Mouse (Mus musculus): ENCODE data around the gene Zg16. TPM values are rescaled to one million over a fixed set of nuclear protein-coding genes. Genes with fewer than 3 reads are reported as not detected.
"Not testable (repeated sequence)": the region's sequence is repeated elsewhere in the genome, so short reads cannot be mapped to it uniquely, and the experiment has no call there.

Gene Zg16
- polyA plus RNA-seq, 1 experiment from 2014 or later: not detected

DNA sequence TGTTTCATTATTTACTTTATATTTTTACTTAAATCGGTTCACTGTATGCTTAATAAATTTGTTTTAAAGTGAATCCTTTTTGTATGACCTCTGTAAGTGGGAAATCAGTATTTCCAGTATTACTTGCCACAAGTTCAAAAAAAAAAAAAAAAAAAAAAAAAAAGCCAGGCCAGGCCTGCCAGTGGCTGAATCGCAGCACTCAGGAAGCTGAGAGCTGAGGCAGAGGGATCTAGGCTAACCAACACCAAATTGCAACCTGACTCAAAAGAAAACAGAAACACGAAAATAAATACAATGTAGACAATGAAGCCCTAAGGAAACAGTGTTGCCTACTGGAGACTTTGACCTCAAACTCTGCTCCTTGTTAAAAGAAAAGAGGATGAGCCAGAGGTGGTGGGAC lies 6.8 kb upstream of the Zg16 start:
- H3K9me3 ChIP-seq (ENCODE audit: control insufficient read depth, low read length): no peaks in the 10 kb centered on the region
- peaks cover 5% of the 10 kb centered on the region for H3K4me1 ChIP-seq (ENCODE audit: control insufficient read depth, insufficient read depth, low read depth, low read length)
- WGBS: 81% methylated on average over 3 of the region's 3 CpGs
- H3K36me3 ChIP-seq (ENCODE audit: control insufficient read depth, insufficient read depth, low read length): no peaks in the 10 kb centered on the region
- H3K4me2 ChIP-seq (ENCODE audit: low read length): no peak overlapping the region
- H3K27ac ChIP-seq (ENCODE audit: low read depth, low read length): no peak overlapping the region
- H3K4me3 ChIP-seq (ENCODE audit: low read length): no peak overlapping the region
- no peaks in the 10 kb centered on the region for H3K27me3 ChIP-seq (replicated peaks; ENCODE audit: control insufficient read depth, insufficient read depth, low read length)
- no peak for ATAC-seq
- no peak overlapping the region for H3K9ac ChIP-seq (ENCODE audit: low read depth, low read length)

DNA sequence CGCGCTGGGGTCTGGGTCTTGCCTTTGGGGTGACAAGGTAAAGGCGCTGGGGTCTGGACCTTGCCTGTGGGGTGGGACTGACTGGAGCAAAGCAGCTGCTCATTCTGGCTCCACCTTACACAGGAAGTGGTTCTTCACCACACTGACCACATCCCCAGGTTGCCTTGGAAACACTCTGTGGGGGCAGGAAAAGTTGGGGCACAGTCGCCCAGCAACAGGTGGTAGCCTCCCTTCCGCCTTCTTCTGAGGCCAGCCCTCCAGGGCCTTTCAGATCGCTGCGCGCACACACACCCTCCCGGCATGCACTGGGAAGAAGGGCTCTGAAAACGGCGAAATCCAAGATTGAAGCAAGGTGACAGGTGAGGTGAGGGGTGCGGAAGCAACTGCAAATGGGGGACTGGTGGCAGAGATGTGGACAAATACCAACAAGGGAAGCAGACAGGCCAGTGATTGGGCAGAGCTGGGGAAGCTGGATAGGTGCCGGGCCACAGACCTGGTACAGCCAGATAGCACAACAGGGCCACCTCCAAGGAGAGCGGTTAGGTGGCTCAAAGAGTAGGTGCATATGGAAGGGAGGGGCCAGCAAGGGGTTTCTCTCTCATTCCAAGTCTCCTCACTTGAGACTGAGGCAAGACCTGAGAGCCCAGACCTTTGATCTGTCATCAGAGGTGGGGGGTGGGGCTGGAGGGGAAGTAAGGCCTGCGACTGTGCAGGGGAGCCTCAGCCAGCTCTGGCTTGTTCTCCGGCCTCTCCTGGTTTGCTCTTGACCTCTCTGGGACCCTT lies 4.2 kb upstream of the Zg16 start, which contains the start of gene AI467606:
Gene AI467606, plus strand, starts transcription at position 246 of the 783 bp plus-strand sequence.
- Histone ChIP-seq H3K27ac (ENCODE audit: low read depth, low read length) (no peak within 1 kb of the TSS), H3K27me3 (replicated peaks; ENCODE audit: control insufficient read depth, insufficient read depth, low read length) (no peaks in the 10 kb centered on the region), H3K9me3 (ENCODE audit: control insufficient read depth, low read length) (no peaks in the 10 kb centered on the region), H3K9ac (ENCODE audit: low read depth, low read length) (no peak within 1 kb of the TSS), H3K4me3 (ENCODE audit: low read length) (no peak within 1 kb of the TSS), H3K36me3 (ENCODE audit: control insufficient read depth, insufficient read depth, low read length) (no peaks in the 10 kb centered on the region), H3K4me2 (ENCODE audit: low read length) (peak within 1 kb of the TSS; percentile 15; the same call in 1 of the 2 replicates), H3K4me1 (ENCODE audit: control insufficient read depth, insufficient read depth, low read depth, low read length) (peaks cover 5% of the 10 kb centered on the region)
- ATAC-seq: no peak
- WGBS: 78% methylated on average over 16 of the region's 16 CpGs

DNA sequence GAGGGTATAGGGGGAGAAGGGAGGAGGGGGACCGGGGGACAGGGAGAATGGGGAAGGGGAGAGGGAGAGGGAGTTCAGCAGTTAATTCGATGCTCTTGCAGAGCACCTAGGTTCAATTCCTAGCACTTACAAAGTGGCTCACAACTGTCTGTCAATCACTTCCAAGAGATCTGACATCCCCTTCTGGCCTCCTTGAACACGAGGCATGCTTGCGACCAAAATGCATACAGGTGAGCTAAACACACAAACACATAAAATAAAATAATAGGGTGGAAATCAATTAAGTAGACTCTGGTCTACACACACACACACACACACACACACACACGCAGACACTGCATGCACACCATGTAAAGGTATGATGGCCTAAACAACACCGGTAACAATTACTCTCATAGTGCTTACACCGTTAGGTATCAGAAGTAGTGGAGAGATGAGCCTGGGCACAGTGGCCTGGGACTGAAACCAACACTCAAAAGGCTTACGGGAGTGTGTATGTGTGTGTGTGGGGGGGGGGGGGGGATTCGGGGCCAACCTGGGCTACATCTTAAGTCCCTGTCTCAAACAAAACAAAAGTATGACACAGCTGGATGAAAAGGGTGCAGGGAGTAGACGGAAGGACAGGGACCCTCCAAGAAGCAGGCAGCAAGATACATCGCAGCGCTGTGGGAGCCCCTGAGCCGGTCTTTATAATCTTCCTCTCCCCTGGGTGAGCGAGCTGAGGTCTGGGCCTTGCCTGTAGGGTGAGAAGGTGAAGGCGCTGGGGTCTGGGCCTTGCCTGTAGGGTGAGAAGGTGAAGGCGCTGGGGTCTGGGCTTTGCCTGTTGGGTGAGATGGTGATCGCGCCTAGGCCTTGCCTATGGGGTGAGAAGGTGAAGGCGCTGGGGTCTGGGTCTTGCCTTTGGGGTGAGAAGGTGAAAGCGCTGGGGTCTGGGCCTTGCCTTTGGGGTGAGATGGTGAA lies 3.3 kb upstream of the Zg16 start:
- H3K9me3 ChIP-seq (ENCODE audit: control insufficient read depth, low read length): no peaks in the 10 kb centered on the region
- H3K4me3 ChIP-seq (ENCODE audit: low read length): no peak overlapping the region
- 88% methylated on average over 20 of the region's 20 CpGs for WGBS
- H3K27ac ChIP-seq (ENCODE audit: low read depth, low read length): no peak overlapping the region
- H3K36me3 ChIP-seq (ENCODE audit: control insufficient read depth, insufficient read depth, low read length): no peaks in the 10 kb centered on the region
- no peaks in the 10 kb centered on the region for H3K27me3 ChIP-seq (replicated peaks; ENCODE audit: control insufficient read depth, insufficient read depth, low read length)
- H3K4me2 ChIP-seq (ENCODE audit: low read length): no peak overlapping the region
- ATAC-seq: no peak
- H3K9ac ChIP-seq (ENCODE audit: low read depth, low read length): no peak overlapping the region
- peaks cover 5% of the 10 kb centered on the region for H3K4me1 ChIP-seq (ENCODE audit: control insufficient read depth, insufficient read depth, low read depth, low read length)

DNA sequence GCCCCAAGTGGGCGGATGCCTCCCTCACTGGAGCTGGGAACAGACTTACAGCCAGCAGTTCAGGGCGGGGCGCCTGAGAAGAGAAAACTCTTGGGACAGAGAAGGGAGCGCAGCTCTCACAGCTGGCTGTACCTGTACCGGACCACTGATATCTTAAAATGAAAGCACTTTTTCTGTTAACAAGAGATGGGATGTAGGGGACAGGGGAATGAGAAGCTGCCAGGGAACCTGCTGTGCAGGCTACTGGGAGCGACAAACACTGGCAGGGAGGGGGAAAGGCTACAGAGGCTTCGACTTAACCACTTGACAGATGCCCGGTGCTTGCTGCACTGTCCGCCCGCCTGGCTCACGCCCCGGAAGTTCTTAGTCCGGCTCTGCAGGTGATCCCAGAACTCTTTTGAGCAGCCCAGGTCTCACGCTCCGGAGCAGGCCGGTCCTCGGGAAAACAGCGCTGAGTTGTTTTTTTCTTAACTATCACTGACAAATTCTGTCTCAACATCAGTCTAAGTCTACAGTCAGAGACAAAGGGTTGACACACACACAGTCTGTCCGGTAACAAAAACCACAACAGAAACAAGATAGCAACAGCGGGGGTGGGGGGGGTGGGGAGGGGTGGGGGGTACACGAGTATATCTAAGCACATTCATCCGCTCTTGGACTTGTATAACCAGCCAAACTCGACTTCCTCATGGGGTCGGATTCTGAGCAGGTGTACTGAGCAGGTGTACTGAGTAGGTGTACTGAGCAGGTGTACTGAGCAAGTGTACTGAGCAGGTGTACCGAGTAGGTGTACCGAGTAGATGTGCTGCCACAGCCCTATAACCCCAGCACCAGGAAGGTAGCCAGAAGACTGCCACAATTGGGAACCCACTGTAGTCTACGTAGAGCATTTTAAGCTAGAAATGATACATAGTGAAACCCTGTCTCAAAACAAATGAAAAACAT lies 2.0 kb upstream of the Zg16 start:
- no peak overlapping the region for H3K27ac ChIP-seq (ENCODE audit: low read depth, low read length)
- H3K4me3 ChIP-seq (ENCODE audit: low read length): peak overlapping the region; percentile 20; the same call in 1 of the 2 replicates
- H3K9ac ChIP-seq (ENCODE audit: low read depth, low read length): peak overlapping the region; percentile 36; the same call in 1 of the 2 replicates
- no peaks in the 10 kb centered on the region for H3K9me3 ChIP-seq (ENCODE audit: control insufficient read depth, low read length)
- H3K27me3 ChIP-seq (replicated peaks; ENCODE audit: control insufficient read depth, insufficient read depth, low read length): no peaks in the 10 kb centered on the region
- ATAC-seq: no peak
- peak overlapping the region; percentile 55 for H3K4me2 ChIP-seq (ENCODE audit: low read length)
- WGBS: 21% methylated on average over 27 of the region's 27 CpGs
- H3K36me3 ChIP-seq (ENCODE audit: control insufficient read depth, insufficient read depth, low read length): no peaks in the 10 kb centered on the region
- H3K4me1 ChIP-seq (ENCODE audit: control insufficient read depth, insufficient read depth, low read depth, low read length): peaks cover 5% of the 10 kb centered on the region

DNA sequence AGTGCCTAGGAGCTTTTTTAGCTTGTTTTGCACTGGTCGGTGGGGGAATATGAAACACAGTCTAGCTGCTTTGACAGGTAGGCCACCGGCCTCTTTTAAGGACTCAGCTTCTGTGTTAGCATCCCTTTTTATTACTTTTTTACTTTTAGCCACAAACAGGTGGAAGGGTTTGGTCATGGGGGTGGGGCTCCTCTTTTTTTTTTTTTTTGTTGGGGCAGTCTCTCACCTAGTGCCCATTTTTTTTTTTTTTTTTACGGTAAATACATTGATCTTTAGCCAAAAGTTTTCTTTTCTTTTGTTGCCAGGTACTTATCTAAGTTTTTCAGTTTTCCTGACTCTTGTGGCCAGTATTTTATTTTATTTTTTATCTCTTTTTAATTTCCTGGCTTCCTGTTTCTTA lies 955 bp upstream of the Zg16 start:
- Histone ChIP-seq H3K36me3 (ENCODE audit: control insufficient read depth, insufficient read depth, low read length) (no peaks in the 10 kb centered on the region), H3K9ac (ENCODE audit: low read depth, low read length) (no peak overlapping the region), H3K9me3 (ENCODE audit: control insufficient read depth, low read length) (no peaks in the 10 kb centered on the region), H3K4me3 (ENCODE audit: low read length) (no peak overlapping the region), H3K4me2 (ENCODE audit: low read length) (no peak overlapping the region), H3K27me3 (replicated peaks; ENCODE audit: control insufficient read depth, insufficient read depth, low read length) (no peaks in the 10 kb centered on the region), H3K27ac (ENCODE audit: low read depth, low read length) (no peak overlapping the region), H3K4me1 (ENCODE audit: control insufficient read depth, insufficient read depth, low read depth, low read length) (peaks cover 5% of the 10 kb centered on the region)
- no peak for ATAC-seq
- WGBS: 89% methylated on average over 3 of the region's 3 CpGs

DNA sequence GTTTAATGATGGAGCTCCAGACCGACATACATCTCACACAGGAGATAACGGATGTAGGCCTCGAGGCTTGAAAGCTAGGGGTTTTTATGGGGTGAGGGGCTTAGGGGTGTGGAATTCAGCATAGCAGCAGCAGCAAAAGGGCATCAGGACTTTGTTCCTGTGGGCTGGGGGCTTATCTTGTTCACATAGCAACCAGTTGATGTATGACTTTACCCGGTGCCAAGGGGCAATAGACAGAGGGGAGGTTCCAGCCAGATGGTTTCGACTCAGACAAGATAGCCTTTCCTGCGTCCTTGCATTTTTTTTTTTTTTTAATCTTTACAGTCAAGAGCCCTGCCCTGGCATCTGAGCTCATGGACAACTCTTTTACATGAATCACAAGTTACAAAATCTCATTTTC lies 1.4 kb downstream of the Zg16 start:
- WGBS: 78% methylated on average over 6 of the region's 6 CpGs
- H3K27me3 ChIP-seq (replicated peaks; ENCODE audit: control insufficient read depth, insufficient read depth, low read length); H3K4me1 ChIP-seq (ENCODE audit: control insufficient read depth, insufficient read depth, low read depth, low read length); H3K27ac ChIP-seq (ENCODE audit: low read depth, low read length); H3K4me3 ChIP-seq (ENCODE audit: low read length); H3K36me3 ChIP-seq (ENCODE audit: control insufficient read depth, insufficient read depth, low read length); H3K4me2 ChIP-seq (ENCODE audit: low read length); H3K9ac ChIP-seq (ENCODE audit: low read depth, low read length); ATAC-seq; H3K9me3 ChIP-seq (ENCODE audit: control insufficient read depth, low read length): not testable (repeated sequence)

DNA sequence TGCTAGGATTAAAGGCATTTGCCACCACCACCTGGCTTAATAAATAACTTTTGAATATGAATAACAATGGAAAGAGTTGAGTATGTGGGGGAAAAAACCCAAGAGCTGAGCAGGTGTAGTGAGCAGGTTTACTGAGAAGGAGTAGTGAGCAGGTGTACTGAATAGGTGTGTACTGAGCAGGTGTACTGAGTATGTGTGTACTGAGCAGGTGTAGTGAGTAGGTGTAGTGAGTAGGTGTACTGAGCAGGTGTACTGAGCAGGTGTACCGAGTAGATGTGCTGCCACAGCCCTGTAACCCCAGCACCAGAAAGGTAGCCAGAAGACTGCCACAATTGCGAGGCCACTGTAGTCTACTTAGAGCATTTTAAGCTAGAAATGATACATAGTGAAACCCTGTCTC lies 2.3 kb downstream of the Zg16 start:
- no peaks in the 10 kb centered on the region for H3K9me3 ChIP-seq (ENCODE audit: control insufficient read depth, low read length)
- no peak for ATAC-seq
- no peak overlapping the region for H3K4me2 ChIP-seq (ENCODE audit: low read length)
- H3K9ac ChIP-seq (ENCODE audit: low read depth, low read length): no peak overlapping the region
- H3K36me3 ChIP-seq (ENCODE audit: control insufficient read depth, insufficient read depth, low read length): no peaks in the 10 kb centered on the region
- no peak overlapping the region for H3K27ac ChIP-seq (ENCODE audit: low read depth, low read length)
- H3K4me3 ChIP-seq (ENCODE audit: low read length): no peak overlapping the region
- peaks cover 5% of the 10 kb centered on the region for H3K4me1 ChIP-seq (ENCODE audit: control insufficient read depth, insufficient read depth, low read depth, low read length)
- no peaks in the 10 kb centered on the region for H3K27me3 ChIP-seq (replicated peaks; ENCODE audit: control insufficient read depth, insufficient read depth, low read length)
- 90% methylated on average over 2 of the region's 2 CpGs for WGBS

DNA sequence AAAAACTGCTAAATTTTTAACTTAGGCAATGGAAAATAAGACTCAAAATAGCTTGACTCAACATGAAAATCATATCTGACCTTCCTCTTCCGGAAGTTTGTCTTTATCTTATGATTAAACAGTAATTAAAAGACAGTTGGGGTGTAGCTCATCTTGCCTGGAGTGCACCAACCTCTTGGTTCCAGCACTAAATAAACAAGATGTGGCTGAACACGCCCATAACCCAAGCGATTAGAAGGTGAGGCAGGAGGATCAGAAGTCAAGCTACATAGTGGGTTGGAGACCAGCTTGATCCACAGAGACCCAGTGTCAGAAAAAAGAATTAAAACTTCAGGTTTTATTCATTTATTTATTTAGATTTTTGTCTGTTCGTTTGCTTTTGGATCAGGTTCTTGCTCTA lies 3.4 kb downstream of the Zg16 start:
- WGBS: 85% methylated on average over 4 of the region's 4 CpGs
- no peaks in the 10 kb centered on the region for H3K9me3 ChIP-seq (ENCODE audit: control insufficient read depth, low read length)

More for the DNA sequence above, 3.4 kb downstream of the Zg16 start:
- H3K4me1 ChIP-seq (ENCODE audit: control insufficient read depth, insufficient read depth, low read depth, low read length): no peaks in the 10 kb centered on the region
- no peak overlapping the region for H3K9ac ChIP-seq (ENCODE audit: low read depth, low read length)
- no peaks in the 10 kb centered on the region for H3K27me3 ChIP-seq (replicated peaks; ENCODE audit: control insufficient read depth, insufficient read depth, low read length)
- no peak for ATAC-seq
- H3K4me2 ChIP-seq (ENCODE audit: low read length): no peak overlapping the region
- no peaks in the 10 kb centered on the region for H3K36me3 ChIP-seq (ENCODE audit: control insufficient read depth, insufficient read depth, low read length)
- H3K27ac ChIP-seq (ENCODE audit: low read depth, low read length): no peak overlapping the region
- no peak overlapping the region for H3K4me3 ChIP-seq (ENCODE audit: low read length)

Measured in hindbrain, embryonic 16.5 days (tissue).